9 mouse cellular contexts compared by ENCODE assay signal in genomic region chr3:24071169-24071797, GRCm38 (mm10).
DNase-seq lines count a peak whose midpoint lies in the region; ATAC-seq lines count a peak whose summit lies in the region.
"Had no signal": no experiment of that assay in that cellular context is flagged by ENCODE, and none has a peak within 500 bp of the region (broad histone marks: within the 10 kb centered on the region; RNA-seq: fewer than 3 reads in every experiment).

No protein-coding gene starts in this region.

- no peak overlapping the region for H3K4me3 ChIP-seq in heart, embryonic 13.5 days

- 35% methylated on average over 3 of the region's 3 CpGs for WGBS in heart, embryonic 13.5 days

- intact Hi-C loops in left cerebral cortex, postnatal 4 days (cut with DNase I): no loop called here

- peak; percentile 56 for DNase-seq in cerebellum, postnatal 10 days
- no peak for DNase-seq in cerebellum, adult 11 months
- peak; percentile 32 for DNase-seq in left cerebral cortex, postnatal 4 days
- DNase-seq in left cerebral cortex, adult 18-20 months (ENCODE audit: low spot score in 2 of 2): no peak
- DNase-seq in lung, postnatal 25 days (ENCODE audit: low spot score): peak; percentile 9
- no peak for DNase-seq in testis, postnatal 10 days (ENCODE audit: low spot score)
- no peak for DNase-seq in c-Kit-positive CD71-positive TER-119-positive erythroid progenitor cells, embryonic 14.5 days (ENCODE audit: low spot score)

- H3K27me3 ChIP-seq in heart, embryonic 13.5 days (replicated peaks): no peaks in the 10 kb centered on the region

- no peaks in the 10 kb centered on the region for H3K9me3 ChIP-seq in heart, embryonic 13.5 days

- no peaks in the 10 kb centered on the region for H3K36me3 ChIP-seq in heart, embryonic 13.5 days

- peaks cover 11% of the 10 kb centered on the region for H3K4me1 ChIP-seq in heart, embryonic 13.5 days

- no peak overlapping the region for H3K4me2 ChIP-seq in heart, embryonic 13.5 days

- peak overlapping the region; percentile 68 for H3K27ac ChIP-seq in heart, embryonic 13.5 days (replicated peaks)
- H3K27ac ChIP-seq: macrophage had no signal

- H3K9ac ChIP-seq in heart, embryonic 13.5 days: no peak overlapping the region

- ATAC-seq in heart, embryonic 13.5 days (ENCODE audit: extremely low read depth, insufficient number of reproducible peaks, low FRiP score, low TSS enrichment): peak; percentile 76

Comparison
In these comparisons a context has a peak if more than half of its experiments do, and no peak if none do; other contexts are left out.
1. DNase-seq: peak in cerebellum, postnatal 10 days (2 of 2), left cerebral cortex, postnatal 4 days (single experiment) and lung, postnatal 25 days (single experiment); none in cerebellum, adult 11 months (single experiment), left cerebral cortex, adult 18-20 months (0 of 2), testis, postnatal 10 days (single experiment) and c-Kit-positive CD71-positive TER-119-positive erythroid progenitor cells, embryonic 14.5 days (single experiment).